Mouse (Mus musculus): ENCODE data around the gene Tnnt3.
A peak's percentile ranks its signal among the peaks of the same experiment; 100 is the strongest.

Gene Tnnt3

GRCm38 (mm10) chr7:142498575-142498974 is at the start of gene Tnnt3:
Gene Tnnt3, plus strand, starts transcription at chr7:142498836.
- DNase-seq = no peak

GRCm38 (mm10) chr7:142449038-142449617 is 49.5 kb upstream of the Tnnt3 start:
- peak; percentile 2 to 4 for DNase-seq

GRCm38 (mm10) chr7:142454706-142455105 is 43.9 kb upstream of the Tnnt3 start:
- DNase-seq = peak in 1 of 2 experiments; percentile 7

- DNase-seq = peak in 1 of 2 experiments; percentile 10
Measured at GRCm38 (mm10) chr7:142455251-142455650, 43.4 kb upstream of the Tnnt3 start.

- peak in 1 of 2 experiments; percentile 65 for DNase-seq
Measured at GRCm38 (mm10) chr7:142456806-142457205, 41.8 kb upstream of the Tnnt3 start.

- peak; percentile 87 for DNase-seq
Measured at GRCm38 (mm10) chr7:142457227-142457811, 41.3 kb upstream of the Tnnt3 start.

- peak; percentile 42 to 56 for DNase-seq
Measured at GRCm38 (mm10) chr7:142458026-142458425, 40.6 kb upstream of the Tnnt3 start.

GRCm38 (mm10) chr7:142458676-142459298 is 39.8 kb upstream of the Tnnt3 start:
- peak; percentile 9 to 14 for DNase-seq

GRCm38 (mm10) chr7:142459299-142459691 is 39.3 kb upstream of the Tnnt3 start:
- no peak for DNase-seq

- peak in 1 of 2 experiments; percentile 3 for DNase-seq
Measured at GRCm38 (mm10) chr7:142460636-142461077, 38.0 kb upstream of the Tnnt3 start, which contains the start of gene Lsp1. Gene Lsp1, plus strand, starts transcription at chr7:142460809.

- DNase-seq = peak in 1 of 2 experiments; percentile 3
Measured at GRCm38 (mm10) chr7:142461446-142461845, 37.2 kb upstream of the Tnnt3 start.

GRCm38 (mm10) chr7:142462190-142462589 is 36.4 kb upstream of the Tnnt3 start:
- DNase-seq = peak in 1 of 2 experiments; percentile 5

- no peak for DNase-seq
Measured at GRCm38 (mm10) chr7:142462594-142463078, 36.0 kb upstream of the Tnnt3 start.

- no peak for DNase-seq
Measured at GRCm38 (mm10) chr7:142470171-142470691, 28.4 kb upstream of the Tnnt3 start.

- peak; percentile 22 to 49 for DNase-seq
Measured at GRCm38 (mm10) chr7:142470808-142471413, 27.7 kb upstream of the Tnnt3 start.

GRCm38 (mm10) chr7:142471414-142471861 is 27.2 kb upstream of the Tnnt3 start:
- no peak for DNase-seq

- peak in 1 of 2 experiments; percentile 75 for DNase-seq
Measured at GRCm38 (mm10) chr7:142471884-142472570, 26.6 kb upstream of the Tnnt3 start.

- DNase-seq = peak; percentile 57 to 58
Measured at GRCm38 (mm10) chr7:142472936-142473335, 25.7 kb upstream of the Tnnt3 start.

- DNase-seq = no peak
Measured at GRCm38 (mm10) chr7:142473476-142473875, 25.2 kb upstream of the Tnnt3 start.

- DNase-seq = peak in 1 of 2 experiments; percentile 57
Measured at GRCm38 (mm10) chr7:142474799-142475198, 23.8 kb upstream of the Tnnt3 start.

- DNase-seq = peak in 1 of 2 experiments; percentile 39
Measured at GRCm38 (mm10) chr7:142475641-142476040, 23.0 kb upstream of the Tnnt3 start.

- DNase-seq = no peak
Measured at GRCm38 (mm10) chr7:142476271-142476670, 22.4 kb upstream of the Tnnt3 start.
